Mouse (Mus musculus): ENCODE results near the gene Bend7. TPM values are rescaled to one million over a fixed set of nuclear protein-coding genes. Genes with fewer than 3 reads are reported as not detected.

The Bend7 gene
- polyA plus RNA-seq, 1 experiment = 6.1 TPM

GRCm38 (mm10) chr2:4736798-4737155 is 19.1 kb downstream of the Bend7 start:
- no peak for DNase-seq (ENCODE audit: low read depth)
- TF ChIP-seq CTCF (IDR thresholded peaks at IDR 0.05; ENCODE audit: borderline replicate concordance, extremely low read depth, insufficient read depth, insufficient read length) (no peak), POLR2A (IDR thresholded peaks at IDR 0.05; ENCODE audit: borderline replicate concordance, extremely low read depth, insufficient read depth, insufficient read length, poor library complexity, severe bottlenecking) (no peak)

GRCm38 (mm10) chr2:4751918-4752317 is 34.3 kb downstream of the Bend7 start:
- DNase-seq (ENCODE audit: low read depth) = no peak
- TF ChIP-seq CTCF (IDR thresholded peaks at IDR 0.05; ENCODE audit: borderline replicate concordance, extremely low read depth, insufficient read depth, insufficient read length) (no peak), POLR2A (IDR thresholded peaks at IDR 0.05; ENCODE audit: borderline replicate concordance, extremely low read depth, insufficient read depth, insufficient read length, poor library complexity, severe bottlenecking) (no peak)

- DNase-seq (ENCODE audit: low read depth) = no peak
- no peak for TF ChIP-seq POLR2A (IDR thresholded peaks at IDR 0.05; ENCODE audit: borderline replicate concordance, extremely low read depth, insufficient read depth, insufficient read length, poor library complexity, severe bottlenecking)
- TF ChIP-seq CTCF (IDR thresholded peaks at IDR 0.05; ENCODE audit: borderline replicate concordance, extremely low read depth, insufficient read depth, insufficient read length) = no peak
These were observed 38.1 kb downstream of the Bend7 start for GRCm38 (mm10) chr2:4755716-4756115.

- TF ChIP-seq CTCF (IDR thresholded peaks at IDR 0.05; ENCODE audit: borderline replicate concordance, extremely low read depth, insufficient read depth, insufficient read length) (no peak), POLR2A (IDR thresholded peaks at IDR 0.05; ENCODE audit: borderline replicate concordance, extremely low read depth, insufficient read depth, insufficient read length, poor library complexity, severe bottlenecking) (no peak)
These were observed 39.6 kb downstream of the Bend7 start for GRCm38 (mm10) chr2:4757218-4757617.

GRCm38 (mm10) chr2:4760741-4761140 is 43.1 kb downstream of the Bend7 start:
- TF ChIP-seq POLR2A (IDR thresholded peaks at IDR 0.05; ENCODE audit: borderline replicate concordance, extremely low read depth, insufficient read depth, insufficient read length, poor library complexity, severe bottlenecking) (no peak), CTCF (IDR thresholded peaks at IDR 0.05; ENCODE audit: borderline replicate concordance, extremely low read depth, insufficient read depth, insufficient read length) (no peak)

More at GRCm38 (mm10) chr2:4757218-4757617, 39.6 kb downstream of the Bend7 start:
- DNase-seq (ENCODE audit: low read depth) = no peak

GRCm38 (mm10) chr2:4761906-4762305 is 44.3 kb downstream of the Bend7 start:
- TF ChIP-seq POLR2A (IDR thresholded peaks at IDR 0.05; ENCODE audit: borderline replicate concordance, extremely low read depth, insufficient read depth, insufficient read length, poor library complexity, severe bottlenecking) = no peak
- TF ChIP-seq CTCF (IDR thresholded peaks at IDR 0.05; ENCODE audit: borderline replicate concordance, extremely low read depth, insufficient read depth, insufficient read length) = no peak
- DNase-seq (ENCODE audit: low read depth) = no peak

More at GRCm38 (mm10) chr2:4760741-4761140, 43.1 kb downstream of the Bend7 start:
- peak; percentile 6 for DNase-seq (ENCODE audit: low read depth)

- TF ChIP-seq CTCF (IDR thresholded peaks at IDR 0.05; ENCODE audit: borderline replicate concordance, extremely low read depth, insufficient read depth, insufficient read length) (no peak), POLR2A (IDR thresholded peaks at IDR 0.05; ENCODE audit: borderline replicate concordance, extremely low read depth, insufficient read depth, insufficient read length, poor library complexity, severe bottlenecking) (no peak)
- DNase-seq (ENCODE audit: low read depth) = no peak
These were observed 46.4 kb downstream of the Bend7 start for GRCm38 (mm10) chr2:4764071-4764470.

- TF ChIP-seq POLR2A (IDR thresholded peaks at IDR 0.05; ENCODE audit: borderline replicate concordance, extremely low read depth, insufficient read depth, insufficient read length, poor library complexity, severe bottlenecking) (no peak), CTCF (IDR thresholded peaks at IDR 0.05; ENCODE audit: borderline replicate concordance, extremely low read depth, insufficient read depth, insufficient read length) (no peak)
- no peak for DNase-seq (ENCODE audit: low read depth)
These were observed 52.7 kb downstream of the Bend7 start for GRCm38 (mm10) chr2:4770376-4770775.

GRCm38 (mm10) chr2:4773911-4774310 is 56.3 kb downstream of the Bend7 start:
- no peak for TF ChIP-seq CTCF (IDR thresholded peaks at IDR 0.05; ENCODE audit: borderline replicate concordance, extremely low read depth, insufficient read depth, insufficient read length)
- TF ChIP-seq POLR2A (IDR thresholded peaks at IDR 0.05; ENCODE audit: borderline replicate concordance, extremely low read depth, insufficient read depth, insufficient read length, poor library complexity, severe bottlenecking) = no peak
- DNase-seq (ENCODE audit: low read depth) = no peak

- DNase-seq (ENCODE audit: low read depth) = no peak
- TF ChIP-seq POLR2A (IDR thresholded peaks at IDR 0.05; ENCODE audit: borderline replicate concordance, extremely low read depth, insufficient read depth, insufficient read length, poor library complexity, severe bottlenecking) = no peak
- TF ChIP-seq CTCF (IDR thresholded peaks at IDR 0.05; ENCODE audit: borderline replicate concordance, extremely low read depth, insufficient read depth, insufficient read length) = no peak
These were observed 59.7 kb downstream of the Bend7 start for GRCm38 (mm10) chr2:4777291-4777690.

GRCm38 (mm10) chr2:4781641-4782040 is 64.0 kb downstream of the Bend7 start:
- no peak for TF ChIP-seq CTCF (IDR thresholded peaks at IDR 0.05; ENCODE audit: borderline replicate concordance, extremely low read depth, insufficient read depth, insufficient read length)
- TF ChIP-seq POLR2A (IDR thresholded peaks at IDR 0.05; ENCODE audit: borderline replicate concordance, extremely low read depth, insufficient read depth, insufficient read length, poor library complexity, severe bottlenecking) = no peak
- DNase-seq (ENCODE audit: low read depth) = no peak

GRCm38 (mm10) chr2:4782401-4782800 is 64.8 kb downstream of the Bend7 start:
- no peak for TF ChIP-seq POLR2A (IDR thresholded peaks at IDR 0.05; ENCODE audit: borderline replicate concordance, extremely low read depth, insufficient read depth, insufficient read length, poor library complexity, severe bottlenecking)
- TF ChIP-seq CTCF (IDR thresholded peaks at IDR 0.05; ENCODE audit: borderline replicate concordance, extremely low read depth, insufficient read depth, insufficient read length) = no peak
- no peak for DNase-seq (ENCODE audit: low read depth)

Measured in brain, embryonic 14.5 days (tissue).